Mouse (Mus musculus): ENCODE measurements around the gene Dnmt3a. TPM values are rescaled to one million over a fixed set of nuclear protein-coding genes. Genes with fewer than 3 reads are reported as not detected.
A peak's percentile ranks its signal among the peaks of the same experiment; 100 is the strongest.

Dnmt3a gene
- total and polyA plus RNA-seq, 2 experiments from 2014 or later = 88.5 to 130 TPM

DNA sequence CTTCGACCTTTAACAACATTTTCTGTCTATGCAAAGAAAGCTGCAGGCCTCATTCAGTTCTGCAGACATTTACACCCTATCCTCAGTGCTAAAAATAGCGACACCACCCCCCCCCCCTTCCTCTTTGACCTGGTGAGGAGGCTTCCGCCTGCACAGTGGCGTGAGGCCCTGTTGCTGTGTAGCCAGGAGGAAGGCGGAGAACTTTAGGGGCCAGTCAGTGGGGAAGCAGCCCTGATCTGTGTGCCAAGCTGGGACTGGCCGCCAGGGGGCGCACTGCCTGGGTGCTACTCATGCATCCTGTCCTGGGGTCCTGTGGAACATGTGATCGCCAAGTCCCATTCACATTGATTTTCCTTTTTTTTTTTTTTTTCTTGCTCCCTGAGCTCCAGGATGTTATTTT, 24.3 kb upstream of the Dnmt3a start:
- Histone ChIP-seq H3K4me1 (ENCODE audit: insufficient read depth, low read length) (peaks cover 38% of the 10 kb centered on the region), H3K4me3 (ENCODE audit: low read depth, low read length) (no peak overlapping the region), H3K4me2 (ENCODE audit: low read depth, low read length, poor library complexity, severe bottlenecking) (no peak overlapping the region), H3K9me3 (ENCODE audit: low read length) (no peaks in the 10 kb centered on the region), H3K36me3 (ENCODE audit: insufficient read depth, low read length) (no peaks in the 10 kb centered on the region), H3K9ac (replicated peaks; ENCODE audit: low read length, poor library complexity, severe bottlenecking) (0 out of 2 replicates have a peak overlapping the region, but pooled peaks have one; percentile 29), H3K27me3 (ENCODE audit: insufficient read depth, low read length) (no peaks in the 10 kb centered on the region), H3K27ac (ENCODE audit: low read depth, low read length) (peak overlapping the region; percentile 83)
- 12% methylated on average over 8 of the region's 8 CpGs for WGBS
- peak; percentile 91 for TF ChIP-seq CTCF (IDR thresholded peaks at IDR 0.05)
- ATAC-seq (ENCODE audit: low FRiP score) = peak; percentile 77
- DNase-seq (ENCODE audit: low spot score) = peak; percentile 78

DNA sequence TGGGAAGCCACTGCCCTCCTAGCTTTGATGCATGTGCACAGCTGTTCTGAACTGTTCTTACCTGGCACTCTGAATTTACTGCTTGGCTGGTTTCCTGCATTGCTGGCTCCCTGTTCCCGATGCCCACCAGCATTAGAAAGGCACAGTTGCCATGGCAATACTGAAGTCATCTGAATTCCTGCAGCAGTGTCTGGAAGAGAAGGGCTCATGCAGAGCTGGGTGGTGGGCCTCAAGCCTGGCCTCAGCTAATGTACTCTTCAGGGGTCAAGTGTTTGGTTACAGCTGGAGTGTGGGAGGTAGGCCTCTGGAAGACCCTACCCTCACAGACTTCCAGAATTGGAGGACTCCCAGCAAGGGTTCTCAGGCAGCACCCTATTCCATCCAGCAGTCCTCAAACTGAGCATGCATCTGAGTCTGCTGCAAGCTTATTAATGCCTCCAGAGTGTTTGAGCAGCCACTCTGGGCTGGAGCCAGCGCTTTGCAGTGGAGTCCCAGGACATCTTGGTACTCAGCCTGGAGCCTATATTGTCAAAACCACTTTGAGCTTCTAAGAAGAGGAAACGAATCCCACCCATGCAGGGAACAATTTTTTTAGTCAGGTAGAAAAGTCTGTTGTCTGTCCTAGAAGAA, 22.5 kb upstream of the Dnmt3a start:
- WGBS = 36% methylated on average over 3 of the region's 3 CpGs
- DNase-seq (ENCODE audit: low spot score) = peak; percentile 69

DNA sequence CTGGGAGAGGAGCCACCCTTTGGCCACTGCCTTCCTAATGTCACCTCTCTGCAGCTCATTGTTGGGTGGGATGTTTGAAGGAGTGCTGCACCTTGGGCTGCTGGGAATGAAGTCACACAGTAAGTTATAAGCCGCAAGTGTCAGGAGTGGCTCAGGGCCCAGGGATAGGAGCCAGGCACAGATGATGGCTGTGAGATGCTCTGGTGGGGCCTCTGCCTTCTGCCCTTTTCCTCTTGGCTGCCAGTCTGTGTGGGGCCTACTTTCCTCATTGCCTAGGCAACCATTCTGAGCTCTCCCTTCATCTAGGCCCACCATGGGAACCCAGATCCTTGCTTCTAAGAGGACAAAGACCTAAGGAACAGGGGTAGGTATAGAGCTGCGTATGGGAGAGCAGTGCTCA, 21.5 kb upstream of the Dnmt3a start:
- DNase-seq (ENCODE audit: low spot score) (peak; percentile 49), ATAC-seq (ENCODE audit: low FRiP score) (no peak)
- no peaks in the 10 kb centered on the region for H3K36me3 ChIP-seq (ENCODE audit: insufficient read depth, low read length)
- H3K9me3 ChIP-seq (ENCODE audit: low read length) = no peaks in the 10 kb centered on the region
- no peak overlapping the region for H3K4me3 ChIP-seq (ENCODE audit: low read depth, low read length)
- 58% methylated on average over 2 of the region's 2 CpGs for WGBS
- H3K4me2 ChIP-seq (ENCODE audit: low read depth, low read length, poor library complexity, severe bottlenecking) = no peak overlapping the region
- TF ChIP-seq CTCF (IDR thresholded peaks at IDR 0.05) = no peak
- H3K27ac ChIP-seq (ENCODE audit: low read depth, low read length) = no peak overlapping the region
- H3K27me3 ChIP-seq (ENCODE audit: insufficient read depth, low read length) = no peaks in the 10 kb centered on the region
- peaks cover 40% of the 10 kb centered on the region for H3K4me1 ChIP-seq (ENCODE audit: insufficient read depth, low read length)
- H3K9ac ChIP-seq (replicated peaks; ENCODE audit: low read length, poor library complexity, severe bottlenecking) = no peak overlapping the region

More for the DNA sequence above, 22.5 kb upstream of the Dnmt3a start:
- TF ChIP-seq CTCF (IDR thresholded peaks at IDR 0.05) = no peak
- Histone ChIP-seq H3K4me3 (ENCODE audit: low read depth, low read length) (no peak overlapping the region), H3K4me1 (ENCODE audit: insufficient read depth, low read length) (peaks cover 40% of the 10 kb centered on the region), H3K4me2 (ENCODE audit: low read depth, low read length, poor library complexity, severe bottlenecking) (no peak overlapping the region), H3K27ac (ENCODE audit: low read depth, low read length) (peak overlapping the region; percentile 71), H3K9ac (replicated peaks; ENCODE audit: low read length, poor library complexity, severe bottlenecking) (no peak overlapping the region), H3K36me3 (ENCODE audit: insufficient read depth, low read length) (no peaks in the 10 kb centered on the region), H3K27me3 (ENCODE audit: insufficient read depth, low read length) (no peaks in the 10 kb centered on the region), H3K9me3 (ENCODE audit: low read length) (no peaks in the 10 kb centered on the region)
- no peak for ATAC-seq (ENCODE audit: low FRiP score)

DNA sequence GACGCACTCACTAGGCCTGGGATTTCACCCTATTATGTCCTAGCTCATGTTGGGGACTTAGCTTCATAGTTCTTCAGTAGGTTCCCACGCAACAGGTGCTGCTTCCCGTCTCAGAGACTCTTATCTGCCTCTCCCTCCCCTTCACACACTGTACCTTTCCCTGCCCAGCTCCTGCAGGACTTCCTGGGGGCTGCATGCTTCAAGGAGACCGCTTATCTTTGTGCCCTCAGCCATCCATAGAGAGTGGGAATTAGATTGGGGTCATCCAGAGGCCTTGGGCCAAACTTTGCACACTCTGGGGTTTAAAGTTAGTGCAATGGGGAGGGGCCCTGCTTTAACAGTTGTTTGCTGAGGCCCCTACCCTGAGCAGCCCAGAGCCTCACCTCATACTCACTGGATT, 21.1 kb upstream of the Dnmt3a start:
- H3K4me2 ChIP-seq (ENCODE audit: low read depth, low read length, poor library complexity, severe bottlenecking) = no peak overlapping the region
- TF ChIP-seq CTCF (IDR thresholded peaks at IDR 0.05) = no peak
- H3K9ac ChIP-seq (replicated peaks; ENCODE audit: low read length, poor library complexity, severe bottlenecking) = no peak overlapping the region
- H3K4me1 ChIP-seq (ENCODE audit: insufficient read depth, low read length) = peaks cover 40% of the 10 kb centered on the region
- H3K9me3 ChIP-seq (ENCODE audit: low read length) = no peaks in the 10 kb centered on the region
- DNase-seq (ENCODE audit: low spot score) = no peak
- H3K27ac ChIP-seq (ENCODE audit: low read depth, low read length) = no peak overlapping the region
- WGBS = 86% methylated on average over 4 of the region's 4 CpGs
- ATAC-seq (ENCODE audit: low FRiP score) = no peak
- no peaks in the 10 kb centered on the region for H3K36me3 ChIP-seq (ENCODE audit: insufficient read depth, low read length)
- no peaks in the 10 kb centered on the region for H3K27me3 ChIP-seq (ENCODE audit: insufficient read depth, low read length)
- H3K4me3 ChIP-seq (ENCODE audit: low read depth, low read length) = no peak overlapping the region

DNA sequence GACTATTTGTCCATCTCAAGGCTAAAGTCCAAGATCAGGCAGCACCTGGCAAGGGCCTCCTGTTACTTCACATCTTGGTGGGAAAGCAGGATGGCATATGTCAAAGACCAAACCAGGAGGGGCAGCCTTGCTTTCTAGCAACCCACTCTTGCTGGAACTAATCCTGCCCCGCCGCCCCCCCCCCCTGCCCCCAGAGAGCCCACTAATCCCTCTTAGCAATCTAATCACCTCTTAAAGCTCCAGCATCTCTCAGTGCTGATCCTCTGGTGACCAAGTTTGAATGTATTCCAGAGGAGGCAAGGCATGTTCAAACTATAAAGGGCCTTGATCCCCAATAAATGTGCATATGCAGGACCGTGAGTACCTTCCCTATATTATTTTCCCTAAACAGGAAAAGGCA, 18.8 kb upstream of the Dnmt3a start:
- no peak for TF ChIP-seq CTCF (IDR thresholded peaks at IDR 0.05)
- 10% methylated on average over 3 of the region's 3 CpGs for WGBS
- no peaks in the 10 kb centered on the region for H3K36me3 ChIP-seq (ENCODE audit: insufficient read depth, low read length)

DNA sequence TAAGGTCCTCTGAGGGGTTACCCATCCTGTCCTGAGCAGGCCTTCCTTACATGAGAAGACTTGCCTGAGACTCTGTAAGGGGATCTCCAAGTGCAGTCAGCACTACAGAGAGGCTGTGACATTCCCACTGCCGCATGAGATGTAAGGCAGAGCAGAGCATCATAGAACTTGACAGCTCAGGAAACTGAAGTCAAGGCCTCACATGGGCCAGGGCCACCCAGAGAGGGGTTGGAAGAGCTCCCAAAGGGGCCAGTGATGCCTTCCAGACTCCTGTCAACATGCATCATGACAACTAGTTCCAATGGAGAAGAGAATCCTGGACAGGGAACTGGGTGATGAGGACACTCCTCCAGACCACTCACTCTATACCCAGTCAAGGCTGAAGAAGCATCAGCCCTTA, 18.3 kb upstream of the Dnmt3a start:
- peak; percentile 42 for DNase-seq (ENCODE audit: low spot score)

More for the DNA sequence above, 18.8 kb upstream of the Dnmt3a start:
- ATAC-seq (ENCODE audit: low FRiP score) (no peak), DNase-seq (ENCODE audit: low spot score) (no peak)
- Histone ChIP-seq H3K9ac (replicated peaks; ENCODE audit: low read length, poor library complexity, severe bottlenecking) (no peak overlapping the region), H3K27ac (ENCODE audit: low read depth, low read length) (no peak overlapping the region), H3K4me2 (ENCODE audit: low read depth, low read length, poor library complexity, severe bottlenecking) (no peak overlapping the region), H3K9me3 (ENCODE audit: low read length) (no peaks in the 10 kb centered on the region), H3K27me3 (ENCODE audit: insufficient read depth, low read length) (no peaks in the 10 kb centered on the region), H3K4me3 (ENCODE audit: low read depth, low read length) (no peak overlapping the region), H3K4me1 (ENCODE audit: insufficient read depth, low read length) (peaks cover 24% of the 10 kb centered on the region)

More for the DNA sequence above, 18.3 kb upstream of the Dnmt3a start:
- TF ChIP-seq CTCF (IDR thresholded peaks at IDR 0.05) = no peak
- Histone ChIP-seq H3K9ac (replicated peaks; ENCODE audit: low read length, poor library complexity, severe bottlenecking) (no peak overlapping the region), H3K27ac (ENCODE audit: low read depth, low read length) (no peak overlapping the region), H3K27me3 (ENCODE audit: insufficient read depth, low read length) (no peaks in the 10 kb centered on the region), H3K9me3 (ENCODE audit: low read length) (no peaks in the 10 kb centered on the region), H3K4me3 (ENCODE audit: low read depth, low read length) (no peak overlapping the region), H3K4me2 (ENCODE audit: low read depth, low read length, poor library complexity, severe bottlenecking) (no peak overlapping the region), H3K36me3 (ENCODE audit: insufficient read depth, low read length) (no peaks in the 10 kb centered on the region), H3K4me1 (ENCODE audit: insufficient read depth, low read length) (peaks cover 19% of the 10 kb centered on the region)
- no peak for ATAC-seq (ENCODE audit: low FRiP score)
- 43% methylated on average over 1 of the region's 1 CpGs for WGBS
